Mouse (Mus musculus) urinary bladder, postnatal 14 days (tissue): ENCODE measurements around the gene Nynrin.

ENCODE experiments used
- DNase-seq: peaks from one replicate; pipeline ENCODE4 v3.0.0; 2021; ENCODE audit warnings: low spot score

Nynrin gene

DNA sequence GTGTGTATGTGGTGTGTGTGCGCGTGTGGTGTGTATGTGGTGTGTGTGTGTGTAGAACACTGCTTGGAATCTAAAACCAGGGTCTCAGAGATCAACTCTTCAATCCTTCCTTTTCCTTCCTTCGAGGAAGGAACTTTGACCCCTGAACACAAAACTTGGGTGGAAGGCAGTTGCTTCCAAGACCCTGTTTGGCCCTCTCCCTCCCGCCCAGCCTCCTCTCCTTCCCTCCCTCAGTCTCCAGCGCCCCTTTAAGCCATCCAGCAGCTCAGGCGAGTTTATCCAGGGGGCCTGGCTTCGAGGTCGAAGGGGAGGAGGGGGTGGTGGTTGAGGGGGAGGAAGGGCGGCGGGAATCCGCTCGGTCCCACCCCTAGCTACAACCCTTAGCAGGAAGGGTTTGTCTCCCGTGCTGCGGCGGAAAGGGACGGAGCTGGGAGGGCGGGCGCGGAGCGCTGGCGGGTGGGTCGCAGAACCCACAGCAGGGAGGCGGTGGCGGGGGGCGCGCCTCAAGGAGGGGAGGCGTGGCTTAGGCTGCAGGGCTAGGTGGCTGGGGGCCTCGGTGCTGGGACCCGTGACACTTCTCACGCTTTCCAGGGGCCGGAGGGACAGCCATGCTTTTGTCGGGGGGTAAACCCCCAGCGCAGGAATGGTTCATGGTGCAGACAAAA lies at the start of gene Nynrin:
Nynrin (plus strand) TSS at position 390 of the 665 bp plus-strand sequence.
- peak; percentile 78 for DNase-seq

- DNase-seq, result peak; percentile 87
Observed at GRCm38 (mm10) chr14:55814885-55815284, 38.9 kb upstream of the Nynrin start.

DNA sequence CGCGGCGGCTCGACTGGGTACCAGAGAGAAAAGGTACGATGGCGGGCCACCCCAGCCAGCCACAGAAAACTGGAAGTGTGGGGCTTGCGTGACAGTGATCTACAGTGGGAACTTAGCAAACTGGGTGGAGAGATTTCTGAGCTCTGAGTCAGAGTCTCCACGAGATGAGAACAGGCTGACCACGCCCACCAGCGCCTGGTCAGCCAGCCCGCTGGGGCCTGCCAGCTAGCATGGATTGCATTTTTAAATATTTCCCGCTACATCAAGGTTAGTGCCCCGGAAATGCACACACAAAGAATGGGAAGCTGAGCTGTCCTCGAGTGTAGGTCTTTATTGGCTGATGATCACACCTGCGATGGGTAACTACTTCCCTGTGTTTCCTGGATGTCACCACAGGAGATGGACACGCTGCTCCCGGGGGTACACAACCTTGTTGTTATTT lies 38.5 kb upstream of the Nynrin start:
- peak; percentile 88 for DNase-seq

- DNase-seq, result peak; percentile 2
Observed at GRCm38 (mm10) chr14:55819845-55820405, 33.9 kb upstream of the Nynrin start.

- peak; percentile 2 for DNase-seq
Observed at GRCm38 (mm10) chr14:55820576-55820975, 33.2 kb upstream of the Nynrin start.

- peak; percentile 82 for DNase-seq
Observed at GRCm38 (mm10) chr14:55822435-55822990, 31.3 kb upstream of the Nynrin start.

DNA sequence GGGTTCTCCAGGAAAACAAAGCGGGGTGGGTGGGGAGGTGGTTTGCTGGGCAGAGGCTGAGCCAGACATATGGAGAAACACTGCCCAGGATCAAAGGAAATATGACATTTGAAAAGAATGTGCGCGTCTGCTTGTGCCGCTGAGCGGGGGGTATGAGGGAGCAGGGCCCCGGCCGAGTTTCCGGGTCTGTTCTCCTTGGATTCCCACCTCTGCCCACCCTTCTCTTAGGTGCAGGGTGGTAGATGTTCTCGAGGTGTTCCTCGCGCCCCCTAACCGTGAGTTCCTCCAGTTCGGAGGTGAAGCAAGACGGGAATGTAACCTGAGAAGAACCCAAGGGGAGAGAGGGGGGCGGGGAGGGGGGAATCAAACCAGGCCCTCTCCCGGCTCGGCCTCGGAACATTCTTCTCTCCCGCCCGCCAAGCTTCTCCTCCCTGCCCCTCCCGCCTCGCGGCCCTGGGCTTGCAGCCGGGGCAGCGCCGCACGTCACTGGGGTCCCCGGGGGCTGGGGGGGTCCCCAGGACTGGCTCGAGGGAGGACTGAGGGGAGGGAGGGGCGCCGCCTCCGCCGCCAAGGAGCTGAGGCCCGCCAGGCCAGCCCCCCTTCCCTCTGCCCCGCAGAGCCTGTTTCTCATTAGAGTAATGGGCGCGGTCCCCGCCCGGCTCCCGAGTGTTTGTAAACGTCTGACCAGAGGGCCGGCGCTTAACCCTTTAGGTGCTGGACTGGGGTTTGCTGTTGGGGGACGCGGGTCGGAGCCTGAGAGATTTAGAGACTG lies 30.6 kb upstream of the Nynrin start, which contains the start of gene Nfatc4:
Nfatc4 (plus strand) TSS at position 154 of the 772 bp plus-strand sequence.
- DNase-seq, result peak; percentile 88

GRCm38 (mm10) chr14:55824001-55824480 lies 29.8 kb upstream of the Nynrin start:
- peak; percentile 61 for DNase-seq

DNA sequence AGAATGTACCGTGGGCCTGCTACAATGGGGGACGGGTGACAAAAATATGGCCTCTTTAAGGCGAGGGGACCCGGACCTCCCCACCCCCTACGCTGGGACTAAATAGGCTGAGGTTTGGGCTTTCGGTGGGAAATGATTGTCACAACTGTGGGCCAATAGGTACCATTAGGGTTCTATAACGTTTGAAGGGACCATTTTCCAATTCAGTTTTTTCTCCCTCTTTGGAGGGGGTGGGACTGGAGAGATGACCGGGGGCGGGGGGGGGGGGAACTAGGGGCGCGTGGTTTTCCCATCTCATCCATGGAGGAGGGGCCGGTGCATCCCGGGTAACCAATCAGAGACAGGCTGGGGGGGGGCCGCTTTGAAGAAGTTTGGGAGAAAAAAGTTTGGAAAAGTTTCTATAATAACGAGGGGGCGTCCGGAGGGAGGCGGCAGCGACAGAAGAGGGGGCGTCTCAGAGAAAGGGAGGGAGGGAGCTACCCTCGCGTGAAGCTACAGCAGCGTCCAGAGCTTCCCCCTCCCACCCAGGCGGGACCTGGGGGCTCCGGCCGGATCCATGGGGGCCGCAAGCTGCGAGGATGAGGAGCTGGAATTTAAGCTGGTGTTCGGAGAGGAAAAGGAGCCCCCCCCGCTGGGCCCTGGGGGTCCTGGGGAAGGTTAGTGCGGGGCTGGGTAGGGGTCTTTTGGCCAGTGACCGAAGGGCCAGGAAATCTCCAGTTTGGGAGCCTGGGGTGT lies 29.2 kb upstream of the Nynrin start:
- peak; percentile 65 for DNase-seq

DNA sequence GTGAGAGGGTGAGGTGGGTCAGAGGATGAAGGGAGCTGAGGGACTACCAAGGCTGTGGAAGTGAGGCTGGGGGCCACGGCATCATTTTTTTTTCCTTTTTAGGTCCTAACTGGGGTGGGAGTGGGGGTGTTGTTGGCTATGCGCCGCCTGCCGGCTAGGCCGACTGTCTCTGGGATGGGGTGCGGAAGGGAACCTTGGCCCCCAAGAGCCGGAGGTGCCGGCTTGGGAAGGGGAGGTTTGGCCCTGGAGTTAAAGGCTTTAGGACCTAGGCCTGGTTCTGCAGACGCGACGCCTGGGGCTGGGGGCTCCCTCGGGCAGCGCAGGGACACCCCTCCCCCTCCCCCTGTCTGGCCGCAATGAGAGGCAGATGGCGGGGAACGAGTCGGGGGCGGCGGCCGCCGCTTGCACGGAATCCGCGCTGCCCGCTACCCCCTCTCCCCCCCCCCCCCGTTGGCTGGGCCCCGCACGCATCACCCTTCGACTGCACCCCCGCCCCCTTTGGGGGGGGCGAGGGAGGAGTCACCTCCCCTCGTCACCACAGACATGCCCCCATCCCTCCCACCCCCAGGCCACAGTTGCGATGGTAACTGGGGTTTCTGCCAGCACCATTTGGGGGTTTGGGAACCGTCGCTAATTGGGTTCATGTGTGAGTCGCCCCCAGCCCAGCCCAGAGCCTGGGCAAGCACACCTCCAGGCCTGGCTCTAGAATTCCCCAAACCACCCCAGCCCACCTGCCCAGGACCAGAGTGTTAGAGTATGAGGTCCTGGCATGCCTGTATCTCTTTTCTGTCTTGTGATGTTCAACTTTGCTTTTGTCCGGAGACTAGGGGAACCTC lies 28.4 kb upstream of the Nynrin start:
- DNase-seq, result peak; percentile 46

DNA sequence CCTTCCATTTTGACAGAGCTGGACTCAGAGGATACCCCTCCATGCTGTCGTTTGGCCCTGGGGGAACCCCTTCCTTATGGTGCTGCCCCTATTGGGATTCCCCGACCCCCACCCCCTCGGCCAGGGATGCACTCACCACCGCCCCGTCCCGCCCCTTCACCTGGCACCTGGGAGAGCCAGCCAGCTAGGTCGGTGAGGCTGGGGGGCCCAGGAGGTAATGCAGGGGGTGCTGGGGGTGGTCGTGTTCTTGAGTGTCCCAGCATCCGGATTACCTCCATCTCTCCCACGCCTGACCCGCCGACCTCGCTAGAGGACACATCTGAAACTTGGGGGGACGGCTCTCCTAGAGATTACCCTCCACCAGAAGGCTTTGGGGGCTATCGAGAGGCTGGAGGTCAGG lies 27.7 kb upstream of the Nynrin start:
- DNase-seq, result peak; percentile 3

GRCm38 (mm10) chr14:55826551-55827340 lies 27.1 kb upstream of the Nynrin start:
- DNase-seq, result peak; percentile 12

DNA sequence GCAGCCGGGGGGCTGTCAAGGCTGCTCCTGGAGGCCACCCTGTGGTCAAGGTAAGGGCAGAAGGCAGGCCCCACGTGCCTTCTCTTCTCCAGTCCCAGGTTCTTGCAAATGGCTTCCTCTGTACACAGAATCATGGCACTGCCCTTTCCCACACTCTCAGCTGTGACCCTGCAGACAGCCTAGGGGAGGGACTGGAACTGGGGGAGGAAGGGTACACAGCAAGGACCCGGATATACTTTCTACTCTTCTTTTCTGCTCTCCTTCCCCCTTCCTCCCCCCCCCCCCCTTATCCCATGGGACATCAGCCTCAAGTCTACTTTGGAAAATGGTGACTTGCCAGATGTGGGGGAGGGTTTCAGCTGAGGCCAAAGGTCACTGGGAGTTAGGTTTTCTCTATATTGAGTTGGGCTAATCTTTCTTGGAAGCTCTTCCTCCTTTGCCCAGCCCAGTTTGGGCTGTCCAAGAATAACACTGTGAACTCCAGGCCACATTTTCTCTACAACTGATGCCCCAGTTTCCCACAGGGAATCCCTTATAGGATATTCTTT lies 25.0 kb upstream of the Nynrin start:
- no peak for DNase-seq

DNA sequence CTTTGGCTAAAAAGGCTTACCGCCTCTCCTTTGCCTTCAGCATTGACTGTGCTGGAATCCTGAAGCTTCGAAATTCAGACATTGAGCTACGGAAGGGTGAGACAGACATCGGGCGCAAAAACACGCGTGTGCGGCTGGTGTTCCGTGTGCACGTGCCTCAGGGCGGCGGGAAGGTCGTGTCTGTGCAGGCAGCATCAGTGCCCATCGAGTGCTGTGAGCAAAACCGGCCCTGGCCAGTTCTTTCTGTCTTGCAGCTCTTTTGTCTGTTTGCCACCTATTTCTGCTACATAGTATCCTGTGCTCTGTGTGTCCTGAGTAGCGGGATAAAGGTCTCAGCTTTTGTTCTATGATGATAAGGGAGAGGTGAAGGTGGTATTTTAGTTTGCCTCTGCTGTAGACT lies 24.0 kb upstream of the Nynrin start:
- DNase-seq, result no peak

DNA sequence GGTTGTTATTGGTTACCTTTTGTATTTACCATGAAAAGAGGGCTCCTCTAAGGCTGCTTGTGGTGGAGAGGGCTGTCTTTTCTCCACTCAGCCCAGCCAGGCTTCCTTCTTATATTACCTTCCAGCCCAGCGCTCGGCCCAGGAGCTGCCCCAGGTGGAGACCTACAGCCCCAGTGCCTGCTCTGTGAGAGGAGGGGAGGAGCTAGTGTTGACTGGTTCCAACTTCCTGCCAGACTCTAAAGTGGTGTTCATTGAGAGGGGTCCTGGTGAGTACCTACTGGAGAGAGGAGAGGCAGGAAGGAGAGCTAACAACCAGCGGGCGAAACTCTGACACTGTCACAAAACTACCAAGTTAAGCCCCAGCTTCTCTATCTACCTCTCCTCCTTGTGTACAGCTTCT lies 23.5 kb upstream of the Nynrin start:
- DNase-seq, result no peak

GRCm38 (mm10) chr14:55833126-55833525 lies 20.7 kb upstream of the Nynrin start:
- no peak for DNase-seq

DNA sequence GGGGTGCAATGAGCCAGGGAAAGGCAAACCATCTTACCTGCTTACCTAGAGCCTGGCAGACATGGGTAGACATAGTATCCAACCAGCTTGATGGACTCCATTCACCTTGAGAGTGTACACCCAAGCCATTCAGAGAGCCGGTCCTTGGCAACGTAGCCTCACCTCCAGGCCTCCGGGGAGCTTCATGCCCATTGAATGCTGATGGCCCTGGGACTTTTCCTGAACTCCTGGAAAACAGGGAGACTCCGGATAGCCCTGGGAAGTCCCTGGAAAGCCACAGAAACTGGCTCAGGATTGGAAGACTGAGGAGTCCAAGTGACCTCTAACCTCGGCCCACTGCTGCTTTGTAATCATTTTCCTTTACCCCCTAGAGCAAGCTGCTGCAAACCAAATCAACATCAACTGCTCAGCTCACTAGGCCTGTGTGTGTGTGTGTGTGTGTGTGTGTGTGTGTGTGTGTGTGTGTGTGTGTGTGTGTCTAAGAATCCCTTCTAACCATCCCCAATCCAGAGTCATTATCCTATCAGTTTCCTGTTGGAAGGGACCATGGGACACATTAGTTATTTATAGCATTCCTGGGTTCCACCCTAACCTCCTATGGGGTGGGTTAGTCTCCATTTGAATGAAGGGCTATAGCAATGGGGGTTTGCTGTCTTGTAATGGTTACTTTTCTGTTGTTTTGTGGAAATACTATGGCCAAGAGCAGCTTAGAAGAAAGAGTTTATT lies 18.8 kb upstream of the Nynrin start:
- DNase-seq, result no peak

DNA sequence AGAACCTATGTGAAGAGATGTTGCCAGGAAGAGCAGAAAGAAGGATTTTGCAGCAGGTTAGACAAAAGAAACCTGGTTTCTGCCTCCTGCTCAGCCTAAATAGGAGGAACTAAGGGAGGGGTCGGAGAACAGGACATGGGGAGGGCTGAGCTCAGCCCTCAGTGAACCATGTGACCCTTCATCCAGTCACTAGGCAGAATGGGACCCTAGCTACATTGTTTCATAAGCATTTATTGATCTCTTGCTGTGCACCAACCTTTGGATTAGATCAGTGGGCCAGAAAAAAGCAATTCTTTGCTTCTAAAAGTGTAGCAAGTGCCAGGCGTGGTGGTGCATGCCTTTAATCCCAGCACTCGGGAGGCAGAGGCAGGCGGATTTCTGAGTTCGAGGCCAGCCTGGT lies 15.5 kb upstream of the Nynrin start:
- no peak for DNase-seq

- DNase-seq, result no peak
Observed at GRCm38 (mm10) chr14:55838740-55839139, 15.1 kb upstream of the Nynrin start.
